Mouse (Mus musculus): ENCODE measurements around the gene Pfas. TPM values are rescaled to one million over a fixed set of nuclear protein-coding genes. Genes with fewer than 3 reads are reported as not detected.
"Not testable (repeated sequence)": the region's sequence is repeated elsewhere in the genome, so short reads cannot be mapped to it uniquely, and the experiment has no call there.

The Pfas gene
- polyA plus RNA-seq, 1 experiment from 2014 or later: 34.9 TPM

- no peaks in the 10 kb centered on the region for H3K9me3 ChIP-seq (replicated peaks)
- 9% methylated on average over 20 of the region's 20 CpGs for WGBS
- H3K27ac ChIP-seq: peak overlapping the region; percentile 79
- peak overlapping the region; percentile 61 for H3K4me3 ChIP-seq
- H3K36me3 ChIP-seq (ENCODE audit: poor library complexity, severe bottlenecking): peaks cover 41% of the 10 kb centered on the region
- peak; percentile 25; the same call in 1 of the 2 replicates for ATAC-seq
- no peaks in the 10 kb centered on the region for H3K27me3 ChIP-seq
- peaks cover 33% of the 10 kb centered on the region for H3K4me1 ChIP-seq
- peak overlapping the region; percentile 75 for H3K9ac ChIP-seq
- H3K4me2 ChIP-seq: peak overlapping the region; percentile 57
Observed at GRCm38 (mm10) chr11:69036486-69037230, 28.4 kb upstream of the Pfas start.

- Histone ChIP-seq H3K9ac (peak overlapping the region; percentile 34), H3K4me2 (peak overlapping the region; percentile 57), H3K27ac (peak overlapping the region; percentile 58), H3K36me3 (ENCODE audit: poor library complexity, severe bottlenecking) (peaks cover 49% of the 10 kb centered on the region), H3K27me3 (no peaks in the 10 kb centered on the region), H3K9me3 (replicated peaks) (no peaks in the 10 kb centered on the region), H3K4me3 (peak overlapping the region; percentile 61), H3K4me1 (peaks cover 33% of the 10 kb centered on the region)
- ATAC-seq: peak; percentile 19; the same call in 1 of the 2 replicates
- WGBS: 6% methylated on average over 8 of the region's 8 CpGs
Observed at GRCm38 (mm10) chr11:69035849-69036248, 27.6 kb upstream of the Pfas start.

GRCm38 (mm10) chr11:69035411-69035810 is 27.2 kb upstream of the Pfas start:
- Histone ChIP-seq H3K36me3 (ENCODE audit: poor library complexity, severe bottlenecking) (peaks cover 53% of the 10 kb centered on the region), H3K4me3 (peak overlapping the region; percentile 61; the same call in 1 of the 2 replicates), H3K4me2 (peak overlapping the region; percentile 57), H3K27me3 (no peaks in the 10 kb centered on the region), H3K9ac (peak overlapping the region; percentile 34), H3K4me1 (peaks cover 33% of the 10 kb centered on the region), H3K9me3 (replicated peaks) (no peaks in the 10 kb centered on the region), H3K27ac (peak overlapping the region; percentile 58)
- 73% methylated on average over 9 of the region's 9 CpGs for WGBS
- no peak for ATAC-seq

GRCm38 (mm10) chr11:69034585-69034984 is 26.3 kb upstream of the Pfas start:
- Histone ChIP-seq H3K9me3 (replicated peaks) (no peaks in the 10 kb centered on the region), H3K9ac (no peak overlapping the region), H3K4me3 (no peak overlapping the region), H3K36me3 (ENCODE audit: poor library complexity, severe bottlenecking) (peaks cover 62% of the 10 kb centered on the region), H3K4me2 (no peak overlapping the region), H3K27me3 (no peaks in the 10 kb centered on the region), H3K4me1 (peaks cover 31% of the 10 kb centered on the region), H3K27ac (no peak overlapping the region)
- no peak for ATAC-seq
- WGBS: 95% methylated on average over 3 of the region's 3 CpGs

GRCm38 (mm10) chr11:69033552-69033951 is 25.3 kb upstream of the Pfas start:
- H3K36me3 ChIP-seq (ENCODE audit: poor library complexity, severe bottlenecking): peaks cover 72% of the 10 kb centered on the region
- no peaks in the 10 kb centered on the region for H3K27me3 ChIP-seq
- no peak overlapping the region for H3K4me3 ChIP-seq
- ATAC-seq: no peak
- no peaks in the 10 kb centered on the region for H3K9me3 ChIP-seq (replicated peaks)
- no peak overlapping the region for H3K27ac ChIP-seq
- no peak overlapping the region for H3K4me2 ChIP-seq
- 81% methylated on average over 9 of the region's 9 CpGs for WGBS
- peaks cover 21% of the 10 kb centered on the region for H3K4me1 ChIP-seq
- H3K9ac ChIP-seq: no peak overlapping the region

- Histone ChIP-seq H3K9me3 (replicated peaks) (no peaks in the 10 kb centered on the region), H3K4me2 (no peak overlapping the region), H3K9ac (no peak overlapping the region), H3K4me1 (no peaks in the 10 kb centered on the region), H3K4me3 (no peak overlapping the region), H3K36me3 (ENCODE audit: poor library complexity, severe bottlenecking) (peaks cover 98% of the 10 kb centered on the region), H3K27ac (no peak overlapping the region), H3K27me3 (no peaks in the 10 kb centered on the region)
- no peak for ATAC-seq
- WGBS: 66% methylated on average over 2 of the region's 2 CpGs
Observed at GRCm38 (mm10) chr11:69028805-69029204, 20.5 kb upstream of the Pfas start.

- Histone ChIP-seq H3K27me3 (no peaks in the 10 kb centered on the region), H3K9me3 (replicated peaks) (no peaks in the 10 kb centered on the region), H3K4me2 (no peak overlapping the region), H3K4me3 (no peak overlapping the region), H3K4me1 (no peaks in the 10 kb centered on the region), H3K27ac (no peak overlapping the region), H3K9ac (no peak overlapping the region), H3K36me3 (ENCODE audit: poor library complexity, severe bottlenecking) (peaks cover 98% of the 10 kb centered on the region)
- 95% methylated on average over 3 of the region's 3 CpGs for WGBS
- ATAC-seq: no peak
Observed at GRCm38 (mm10) chr11:69026562-69026961, 18.3 kb upstream of the Pfas start.

GRCm38 (mm10) chr11:69020691-69021090 is 12.4 kb upstream of the Pfas start:
- H3K4me1 ChIP-seq: peaks cover 8% of the 10 kb centered on the region
- H3K9ac ChIP-seq: no peak overlapping the region
- H3K27me3 ChIP-seq: no peaks in the 10 kb centered on the region
- H3K4me2 ChIP-seq: no peak overlapping the region
- no peak overlapping the region for H3K27ac ChIP-seq
- H3K4me3 ChIP-seq: no peak overlapping the region
- no peak for ATAC-seq
- no peaks in the 10 kb centered on the region for H3K9me3 ChIP-seq (replicated peaks)
- peaks cover 47% of the 10 kb centered on the region for H3K36me3 ChIP-seq (ENCODE audit: poor library complexity, severe bottlenecking)

- 62% methylated on average over 3 of the region's 3 CpGs for WGBS
- H3K27me3 ChIP-seq: no peaks in the 10 kb centered on the region
- H3K9ac ChIP-seq: peak overlapping the region; percentile 86
- peak overlapping the region; percentile 90; the same call in 1 of the 2 replicates for H3K27ac ChIP-seq
- H3K4me1 ChIP-seq: peaks cover 17% of the 10 kb centered on the region
- no peaks in the 10 kb centered on the region for H3K9me3 ChIP-seq (replicated peaks)
- peak overlapping the region; percentile 69 for H3K4me3 ChIP-seq
- H3K36me3 ChIP-seq (ENCODE audit: poor library complexity, severe bottlenecking): peaks cover 7% of the 10 kb centered on the region
- ATAC-seq: no peak
- H3K4me2 ChIP-seq: peak overlapping the region; percentile 69
Observed at GRCm38 (mm10) chr11:69016755-69017154, 8.5 kb upstream of the Pfas start.

- 3% methylated on average over 38 of the region's 38 CpGs for whole genome bisulfite sequencing
Observed at GRCm38 (mm10) chr11:69015644-69016441, 7.6 kb upstream of the Pfas start, which contains the start of gene Ctc1. Ctc1 (plus strand) TSS chr11:69015911.

GRCm38 (mm10) chr11:69012071-69012601 is 3.9 kb upstream of the Pfas start:
- ATAC-seq: peak; percentile 77
- no peaks in the 10 kb centered on the region for H3K36me3 ChIP-seq (ENCODE audit: poor library complexity, severe bottlenecking)
- WGBS: under 1% methylated on average over 18 of the region's 18 CpGs
- peak overlapping the region; percentile 77 for H3K9ac ChIP-seq
- peak overlapping the region; percentile 55 for H3K4me3 ChIP-seq
- H3K4me2 ChIP-seq: peak overlapping the region; percentile 76
- peak overlapping the region; percentile 91 for H3K27ac ChIP-seq
- H3K4me1 ChIP-seq: peaks cover 34% of the 10 kb centered on the region
- H3K9me3 ChIP-seq (replicated peaks): no peaks in the 10 kb centered on the region
- no peaks in the 10 kb centered on the region for H3K27me3 ChIP-seq

More at GRCm38 (mm10) chr11:69015644-69016441, 7.6 kb upstream of the Pfas start, which contains the start of gene Ctc1:
- Histone ChIP-seq H3K9me3 (replicated peaks) (no peaks in the 10 kb centered on the region), H3K36me3 (ENCODE audit: poor library complexity, severe bottlenecking) (0 out of 2 replicates have a peak, but pooled peaks cover 2% of the 10 kb centered on the region), H3K4me2 (peak within 1 kb of the TSS; percentile 69), H3K27me3 (no peaks in the 10 kb centered on the region), H3K27ac (peak within 1 kb of the TSS; percentile 90), H3K9ac (peak within 1 kb of the TSS; percentile 86), H3K4me3 (peak within 1 kb of the TSS; percentile 69), H3K4me1 (peaks cover 26% of the 10 kb centered on the region)
- ATAC-seq: peak; percentile 95

- H3K4me2 ChIP-seq: peak overlapping the region; percentile 76
- H3K36me3 ChIP-seq (ENCODE audit: poor library complexity, severe bottlenecking); ATAC-seq; H3K27me3 ChIP-seq; H3K9me3 ChIP-seq (replicated peaks): not testable (repeated sequence)
- H3K4me1 ChIP-seq: peaks cover 30% of the 10 kb centered on the region
- H3K4me3 ChIP-seq: peak overlapping the region; percentile 55
- H3K9ac ChIP-seq: peak overlapping the region; percentile 77; the same call in 1 of the 2 replicates
- peak overlapping the region; percentile 91 for H3K27ac ChIP-seq
- 74% methylated on average over 2 of the region's 2 CpGs for WGBS
Observed at GRCm38 (mm10) chr11:69011445-69011844, 3.2 kb upstream of the Pfas start.

All from forebrain, embryonic 13.5 days (tissue).